Mouse (Mus musculus) left cerebral cortex, postnatal 4 days (tissue): ENCODE data around the gene Efhd1. TPM values are rescaled to one million over a fixed set of nuclear protein-coding genes. Genes with fewer than 3 reads are reported as not detected.

ENCODE experiments used
- total RNA-seq, 2 experiments: library from RNA; stranded (reverse); gene quantifications; 2 replicates each; pipeline ENCODE4 v1.2.3; 2021

The Efhd1 gene
- total RNA-seq, 2 experiments from 2014 or later: 1.5 to 2.0 TPM

Other genes with a start within 250 kb of the Efhd1 start
- not detected for gene Alppl2, start 174.4 kb upstream of the Efhd1 start, total RNA-seq
- gene Alpi, start 162.8 kb upstream of the Efhd1 start, total RNA-seq: not detected
- not detected for gene Akp3, start 139.4 kb upstream of the Efhd1 start, total RNA-seq
- 10 to 100 TPM in 1 of 2 experiments, 1 to 10 TPM in 1; 3.4 to 11.8 TPM for gene Ecel1, start 107.8 kb upstream of the Efhd1 start, total RNA-seq
- gene Prss56, start 81.0 kb upstream of the Efhd1 start, total RNA-seq: under 1 TPM; 0.16 to 0.40 TPM
- not detected for gene Chrnd, start 73.8 kb upstream of the Efhd1 start, total RNA-seq
- not detected for gene Chrng, start 59.7 kb upstream of the Efhd1 start, total RNA-seq
- gene Eif4e2, start 50.4 kb upstream of the Efhd1 start, total RNA-seq: 10 to 100 TPM; 92.6 to 92.8 TPM
- gene Gigyf2, start 62.6 kb downstream of the Efhd1 start, total RNA-seq: 10 to 100 TPM; 85.4 to 94.2 TPM
- gene Kcnj13, start 130.4 kb downstream of the Efhd1 start, total RNA-seq: 1 to 10 TPM; 1.2 to 1.6 TPM
- not detected for gene Snorc, start 205.9 kb downstream of the Efhd1 start, total RNA-seq
- gene Neu2, start 245.5 kb downstream of the Efhd1 start, total RNA-seq: under 1 TPM; 0.70 to 0.95 TPM